Mouse (Mus musculus): Measurements from ENCODE around the gene Casc1. TPM values are rescaled to one million over a fixed set of nuclear protein-coding genes. Genes with fewer than 3 reads are reported as not detected.
A peak's percentile ranks its signal among the peaks of the same experiment; 100 is the strongest.

Casc1 gene
- total RNA-seq (2014; rRNA removed) (1.5 and 1.7 TPM in 2 replicates), polyA plus RNA-seq (2015; fragmentation: Nextera tagmentation; extraction: Ambion mirVana) (0.80 and 1.2 TPM in 2 replicates)

DNA sequence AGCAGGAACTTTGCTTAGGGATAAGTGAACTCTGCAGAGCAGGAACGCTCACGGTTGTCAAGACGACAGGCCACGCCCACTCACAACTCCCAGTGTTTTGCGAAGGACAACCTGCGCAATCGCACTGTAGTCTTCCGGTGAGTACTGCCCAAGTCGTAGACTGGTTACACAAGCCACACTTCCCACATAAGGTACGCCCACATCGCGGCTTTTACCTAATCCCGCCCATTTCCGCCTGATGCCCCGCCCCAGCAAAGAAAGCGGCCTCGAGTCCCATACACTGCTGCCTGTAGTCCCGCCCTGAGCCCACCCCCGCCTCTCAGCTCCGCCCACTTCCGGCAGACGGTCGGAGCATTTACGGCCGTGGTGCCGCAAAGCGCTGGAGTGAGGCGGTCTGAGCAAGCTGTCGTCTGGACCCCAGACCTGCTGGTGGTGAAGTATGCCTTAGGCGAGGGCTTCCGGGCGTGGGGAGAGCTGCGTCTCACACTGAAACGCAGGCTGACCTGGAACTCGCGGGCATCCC lies at the start of gene Casc1, which contains the start of gene Etfrf1:
Gene Casc1 (minus strand): TSS at position 190 of the 523 bp plus-strand sequence.
Gene Etfrf1 (plus strand): TSS at position 319 of the 523 bp plus-strand sequence.
- peak; percentile 100 for ATAC-seq
- H3K4me1 ChIP-seq (ENCODE audit: insufficient read depth, low read length), result peaks cover 11% of the 10 kb centered on the region; the same call in 1 of the 2 replicates
- H3K9me3 ChIP-seq (ENCODE audit: low read length), result no peaks in the 10 kb centered on the region
- H3K27me3 ChIP-seq (ENCODE audit: insufficient read depth, low read length), result no peaks in the 10 kb centered on the region
- H3K36me3 ChIP-seq (ENCODE audit: insufficient read depth, low read length), result no peaks in the 10 kb centered on the region; the same call in 1 of the 2 replicates
- no peak for TF ChIP-seq CTCF (IDR thresholded peaks at IDR 0.05; ENCODE audit: low read depth)
- H3K4me2 ChIP-seq (ENCODE audit: low read depth, low read length), result peak within 1 kb of the TSS; percentile 72
- peak within 1 kb of the TSS; percentile 77 for H3K4me3 ChIP-seq (ENCODE audit: low read length)
- DNase-seq (ENCODE audit: low spot score), result peak; percentile 99
- WGBS, result under 1% methylated on average over 36 of the region's 36 CpGs
- H3K27ac ChIP-seq, result peak within 1 kb of the TSS; percentile 99
- H3K9ac ChIP-seq (replicated peaks; ENCODE audit: low read length), result peak within 1 kb of the TSS; percentile 88

DNA sequence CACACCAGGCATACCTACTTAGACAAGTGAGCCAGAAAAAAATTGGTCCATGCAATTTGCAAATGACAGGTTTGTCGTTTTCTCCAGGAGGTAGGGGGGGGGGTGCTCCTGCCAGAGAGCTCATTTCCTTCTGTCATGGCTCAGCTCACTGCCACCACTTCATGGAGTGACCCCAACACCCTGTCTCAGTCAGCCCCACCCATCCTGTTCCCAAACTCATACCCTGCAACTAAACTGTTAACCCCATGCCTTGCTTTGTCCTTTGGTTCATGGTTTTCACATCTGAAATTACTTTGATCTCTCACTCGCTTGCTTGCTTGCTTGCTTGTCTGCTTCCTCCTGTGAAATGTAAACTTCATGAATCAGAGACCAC lies 45.9 kb upstream of the Casc1 start:
- H3K9me3 ChIP-seq (ENCODE audit: low read length), result no peaks in the 10 kb centered on the region
- no peaks in the 10 kb centered on the region for H3K27me3 ChIP-seq (ENCODE audit: insufficient read depth, low read length)
- H3K9ac ChIP-seq (replicated peaks; ENCODE audit: low read length), result no peak overlapping the region
- no peak overlapping the region for H3K4me3 ChIP-seq (ENCODE audit: low read length)
- no peak for TF ChIP-seq CTCF (IDR thresholded peaks at IDR 0.05; ENCODE audit: low read depth)
- 57% methylated on average over 2 of the region's 2 CpGs for WGBS
- ATAC-seq, result no peak
- no peak overlapping the region for H3K4me2 ChIP-seq (ENCODE audit: low read depth, low read length)
- no peaks in the 10 kb centered on the region for H3K4me1 ChIP-seq (ENCODE audit: insufficient read depth, low read length)
- no peaks in the 10 kb centered on the region for H3K36me3 ChIP-seq (ENCODE audit: insufficient read depth, low read length)
- no peak for DNase-seq (ENCODE audit: low spot score)
- no peak overlapping the region for H3K27ac ChIP-seq

DNA sequence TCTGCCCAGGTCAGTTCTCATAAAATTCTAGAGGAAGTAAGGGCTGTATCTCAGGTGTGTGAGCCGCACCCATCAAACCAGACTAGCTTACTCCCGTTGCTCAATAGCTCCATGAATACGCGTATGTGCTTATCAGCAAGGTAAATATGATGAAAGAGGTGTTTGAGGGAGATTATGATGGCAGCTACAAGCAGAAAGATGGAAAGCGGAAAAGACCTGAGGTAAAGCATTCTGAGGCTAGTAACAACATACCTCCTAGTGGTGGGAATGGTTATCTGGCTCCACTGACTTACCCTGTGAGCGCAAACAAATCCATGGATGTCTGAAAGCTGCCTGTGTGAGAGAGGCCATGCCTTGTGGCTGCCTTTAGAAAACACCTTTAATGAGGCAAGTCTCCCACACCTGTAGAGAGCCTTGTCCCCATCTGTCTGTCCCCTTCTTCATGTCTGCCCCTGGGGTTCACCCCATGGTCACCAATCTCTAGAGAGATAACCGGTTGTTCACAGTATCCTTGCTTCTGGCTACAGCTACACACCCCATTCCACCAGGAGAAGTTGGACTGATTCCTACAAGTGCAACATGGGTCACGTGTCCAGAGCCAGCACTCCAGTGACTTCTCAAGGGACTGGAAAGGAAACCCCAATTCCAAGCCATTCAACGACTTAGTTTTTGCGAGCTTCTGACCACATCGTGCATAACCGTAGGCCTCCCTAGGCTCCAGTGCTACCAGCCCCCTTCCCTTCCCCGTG lies 45.3 kb upstream of the Casc1 start:
- peak; percentile 37 for TF ChIP-seq CTCF (IDR thresholded peaks at IDR 0.05; ENCODE audit: low read depth)
- no peak for ATAC-seq
- 83% methylated on average over 13 of the region's 13 CpGs for WGBS
- Histone ChIP-seq H3K27me3 (ENCODE audit: insufficient read depth, low read length) (no peaks in the 10 kb centered on the region), H3K27ac (no peak overlapping the region), H3K4me1 (ENCODE audit: insufficient read depth, low read length) (no peaks in the 10 kb centered on the region), H3K36me3 (ENCODE audit: insufficient read depth, low read length) (no peaks in the 10 kb centered on the region), H3K9me3 (ENCODE audit: low read length) (no peaks in the 10 kb centered on the region), H3K4me3 (ENCODE audit: low read length) (no peak overlapping the region), H3K4me2 (ENCODE audit: low read depth, low read length) (no peak overlapping the region), H3K9ac (replicated peaks; ENCODE audit: low read length) (no peak overlapping the region)
- no peak for DNase-seq (ENCODE audit: low spot score)

DNA sequence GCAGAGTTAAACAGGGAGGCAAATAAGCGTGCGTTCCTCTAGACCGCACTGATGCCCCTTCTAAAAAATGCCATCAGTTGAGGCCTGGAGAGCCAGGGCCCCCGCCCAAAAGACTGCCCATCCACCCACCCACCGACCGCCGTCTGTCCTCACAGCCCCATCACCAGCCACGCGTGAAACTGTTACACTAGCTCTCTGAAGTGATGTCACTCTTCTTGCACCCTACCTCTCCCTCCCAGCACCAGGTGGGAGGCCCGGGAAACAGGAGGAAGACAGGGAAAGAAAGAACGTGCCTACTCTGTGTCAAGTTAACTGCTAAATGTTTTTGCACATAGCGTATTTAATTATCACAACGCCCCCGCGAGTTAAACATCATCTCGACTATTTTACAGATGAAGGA lies 40.0 kb upstream of the Casc1 start:
- no peaks in the 10 kb centered on the region for H3K9me3 ChIP-seq (ENCODE audit: low read length)
- peaks cover 5% of the 10 kb centered on the region for H3K4me1 ChIP-seq (ENCODE audit: insufficient read depth, low read length)
- no peak for TF ChIP-seq CTCF (IDR thresholded peaks at IDR 0.05; ENCODE audit: low read depth)
- peak overlapping the region; percentile 95 for H3K4me3 ChIP-seq (ENCODE audit: low read length)
- peak; percentile 48; the same call in 1 of the 2 replicates for ATAC-seq
- 11% methylated on average over 16 of the region's 16 CpGs for WGBS
- H3K27me3 ChIP-seq (ENCODE audit: insufficient read depth, low read length), result no peaks in the 10 kb centered on the region
- H3K9ac ChIP-seq (replicated peaks; ENCODE audit: low read length), result peak overlapping the region; percentile 94
- DNase-seq (ENCODE audit: low spot score), result peak; percentile 44
- peak overlapping the region; percentile 86 for H3K27ac ChIP-seq
- peak overlapping the region; percentile 71 for H3K4me2 ChIP-seq (ENCODE audit: low read depth, low read length)
- H3K36me3 ChIP-seq (ENCODE audit: insufficient read depth, low read length), result no peaks in the 10 kb centered on the region

DNA sequence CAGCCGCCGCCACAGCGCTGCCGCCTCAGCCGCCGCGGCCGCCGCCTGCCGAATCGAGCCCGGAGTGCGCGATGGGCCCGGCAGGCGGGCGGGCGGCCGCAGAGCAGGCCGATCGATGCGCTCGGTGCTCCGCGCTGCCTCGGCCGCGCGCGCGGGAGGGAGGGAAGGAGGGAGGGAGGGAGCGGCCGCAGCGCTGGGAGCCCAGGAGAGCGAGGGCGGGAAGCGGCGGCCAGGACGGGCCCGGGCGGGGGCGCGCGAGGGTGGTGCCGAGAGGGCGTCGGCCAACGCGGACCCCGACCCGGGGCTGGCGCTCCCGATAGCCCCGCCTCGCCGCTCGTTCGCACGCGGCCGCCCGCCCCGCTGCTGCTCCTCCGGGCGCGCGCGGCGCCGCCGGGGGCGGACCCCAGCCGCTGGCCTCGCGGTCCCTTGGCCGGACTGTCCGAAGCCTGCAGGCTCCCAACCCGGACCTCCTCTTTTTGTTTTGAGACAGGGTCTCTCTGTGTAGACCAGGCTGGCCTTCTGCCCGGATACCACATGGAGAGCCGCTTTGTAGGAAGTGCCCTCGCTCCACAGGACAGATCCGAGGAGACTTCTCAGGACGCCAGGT lies 39.5 kb upstream of the Casc1 start, which contains the start of gene Kras:
Gene Kras (minus strand): TSS at position 55 of the 607 bp plus-strand sequence.
- peaks cover 5% of the 10 kb centered on the region for H3K4me1 ChIP-seq (ENCODE audit: insufficient read depth, low read length)
- WGBS, result under 1% methylated on average over 49 of the region's 83 CpGs
- peak; percentile 96 for DNase-seq (ENCODE audit: low spot score)
- peak within 1 kb of the TSS; percentile 86 for H3K27ac ChIP-seq
- H3K36me3 ChIP-seq (ENCODE audit: insufficient read depth, low read length), result no peaks in the 10 kb centered on the region
- no peaks in the 10 kb centered on the region for H3K9me3 ChIP-seq (ENCODE audit: low read length)
- H3K9ac ChIP-seq (replicated peaks; ENCODE audit: low read length), result peak within 1 kb of the TSS; percentile 94
- TF ChIP-seq CTCF (IDR thresholded peaks at IDR 0.05; ENCODE audit: low read depth), result no peak
- peak within 1 kb of the TSS; percentile 71 for H3K4me2 ChIP-seq (ENCODE audit: low read depth, low read length)
- peak within 1 kb of the TSS; percentile 95 for H3K4me3 ChIP-seq (ENCODE audit: low read length)
- peak; percentile 92 for ATAC-seq
- H3K27me3 ChIP-seq (ENCODE audit: insufficient read depth, low read length), result no peaks in the 10 kb centered on the region

DNA sequence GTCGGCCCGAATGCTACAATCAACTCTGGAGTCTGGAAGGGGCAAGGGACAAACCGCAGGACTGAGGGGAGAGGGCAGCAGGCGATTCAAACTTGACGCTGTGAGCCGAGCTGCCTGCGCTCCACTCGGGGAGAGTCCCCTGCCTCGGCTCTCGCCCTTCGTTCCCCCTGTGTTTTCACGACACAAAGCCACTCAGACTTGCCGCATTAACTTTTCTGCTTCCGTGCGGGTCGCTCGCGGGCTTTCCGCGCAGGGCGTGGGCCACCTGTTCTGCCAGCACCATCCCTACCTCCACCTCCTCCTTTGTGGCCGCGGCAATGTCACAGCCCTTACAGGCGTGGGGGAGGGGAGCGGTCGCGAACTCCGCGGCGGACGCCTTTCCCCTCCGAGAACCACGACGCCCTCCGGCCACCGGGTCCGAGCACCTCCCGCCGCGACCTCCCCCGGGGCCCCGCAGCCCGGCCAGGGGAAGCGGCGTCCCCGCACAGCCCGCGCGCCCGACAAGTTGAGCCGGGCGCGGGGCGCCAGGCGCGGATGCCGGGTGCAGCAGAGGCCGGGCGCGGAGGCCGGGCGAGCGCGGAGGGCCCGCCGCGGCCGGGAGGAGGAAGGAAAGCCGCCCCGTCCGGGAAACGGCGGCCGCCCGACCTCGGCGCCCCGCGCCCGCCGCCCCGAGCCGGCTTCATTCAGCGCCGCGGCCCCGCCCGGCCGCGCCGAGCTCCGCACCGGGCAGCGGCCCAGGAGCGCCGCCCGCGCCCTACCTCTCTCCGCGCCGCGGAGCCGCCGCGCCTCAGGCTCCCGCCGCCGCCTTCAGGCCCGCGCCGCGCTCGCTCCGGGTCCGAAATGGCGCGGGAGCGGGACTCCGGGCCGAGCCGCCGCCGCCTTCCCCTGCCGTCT lies 38.7 kb upstream of the Casc1 start:
- no peak for TF ChIP-seq CTCF (IDR thresholded peaks at IDR 0.05; ENCODE audit: low read depth)
- H3K9ac ChIP-seq (replicated peaks; ENCODE audit: low read length), result peak overlapping the region; percentile 94
- peak; percentile 57 for ATAC-seq

More for the DNA sequence above, 38.7 kb upstream of the Casc1 start:
- Histone ChIP-seq H3K4me1 (ENCODE audit: insufficient read depth, low read length) (peaks cover 5% of the 10 kb centered on the region), H3K27ac (peak overlapping the region; percentile 86), H3K27me3 (ENCODE audit: insufficient read depth, low read length) (no peaks in the 10 kb centered on the region), H3K9me3 (ENCODE audit: low read length) (no peaks in the 10 kb centered on the region), H3K4me2 (ENCODE audit: low read depth, low read length) (peak overlapping the region; percentile 71), H3K36me3 (ENCODE audit: insufficient read depth, low read length) (peaks cover 3% of the 10 kb centered on the region; the same call in 1 of the 2 replicates), H3K4me3 (ENCODE audit: low read length) (peak overlapping the region; percentile 95)
- WGBS, result 1% methylated on average over 65 of the region's 124 CpGs
- peak; percentile 48 for DNase-seq (ENCODE audit: low spot score)

All from hindbrain, postnatal 0 days (tissue).